Mouse (Mus musculus): Measurements from ENCODE around the gene Enc1. TPM values are rescaled to one million over a fixed set of nuclear protein-coding genes. Genes with fewer than 3 reads are reported as not detected.

The Enc1 gene
- polyA plus RNA-seq, 1 experiment from 2014 or later = 6.3 TPM

GRCm38 (mm10) chr13:97250551-97251380 is 9.9 kb downstream of the Enc1 start:
- H3K9ac ChIP-seq (ENCODE audit: low read depth, low read length) = no peak overlapping the region
- WGBS (ENCODE audit: insufficient replicate concordance) = 82% methylated on average over 20 of the region's 20 CpGs

GRCm38 (mm10) chr13:97251736-97252135 is 10.8 kb downstream of the Enc1 start:
- H3K27ac ChIP-seq (ENCODE audit: low read depth, low read length) = no peak overlapping the region
- peaks cover 2% of the 10 kb centered on the region for H3K36me3 ChIP-seq (ENCODE audit: control insufficient read depth, insufficient read depth, low read length)
- 77% methylated on average over 7 of the region's 7 CpGs for WGBS (ENCODE audit: insufficient replicate concordance)
- no peak overlapping the region for H3K9ac ChIP-seq (ENCODE audit: low read depth, low read length)
- ATAC-seq (replicated peaks; ENCODE audit: insufficient number of reproducible peaks, low FRiP score, low TSS enrichment) = no peak
- H3K4me1 ChIP-seq (ENCODE audit: control insufficient read depth, insufficient read depth, low read length) = peaks cover 27% of the 10 kb centered on the region
- H3K9me3 ChIP-seq (replicated peaks; ENCODE audit: control insufficient read depth, low read length) = no peaks in the 10 kb centered on the region
- no peaks in the 10 kb centered on the region for H3K27me3 ChIP-seq (ENCODE audit: control insufficient read depth, insufficient read depth, low read length)
- no peak overlapping the region for H3K4me2 ChIP-seq
- H3K4me3 ChIP-seq (ENCODE audit: low read depth, low read length) = no peak overlapping the region

More at GRCm38 (mm10) chr13:97250551-97251380, 9.9 kb downstream of the Enc1 start:
- peaks cover 11% of the 10 kb centered on the region for H3K36me3 ChIP-seq (ENCODE audit: control insufficient read depth, insufficient read depth, low read length)
- H3K9me3 ChIP-seq (replicated peaks; ENCODE audit: control insufficient read depth, low read length) = no peaks in the 10 kb centered on the region
- H3K27me3 ChIP-seq (ENCODE audit: control insufficient read depth, insufficient read depth, low read length) = no peaks in the 10 kb centered on the region
- H3K27ac ChIP-seq (ENCODE audit: low read depth, low read length) = no peak overlapping the region
- no peak overlapping the region for H3K4me3 ChIP-seq (ENCODE audit: low read depth, low read length)
- H3K4me2 ChIP-seq = no peak overlapping the region
- ATAC-seq (replicated peaks; ENCODE audit: insufficient number of reproducible peaks, low FRiP score, low TSS enrichment) = no peak
- peaks cover 27% of the 10 kb centered on the region for H3K4me1 ChIP-seq (ENCODE audit: control insufficient read depth, insufficient read depth, low read length)

- no peak overlapping the region for H3K4me3 ChIP-seq (ENCODE audit: low read depth, low read length)
- no peaks in the 10 kb centered on the region for H3K9me3 ChIP-seq (replicated peaks; ENCODE audit: control insufficient read depth, low read length)
- H3K27me3 ChIP-seq (ENCODE audit: control insufficient read depth, insufficient read depth, low read length) = no peaks in the 10 kb centered on the region
- H3K27ac ChIP-seq (ENCODE audit: low read depth, low read length) = no peak overlapping the region
- no peaks in the 10 kb centered on the region; the same call in 1 of the 2 replicates for H3K36me3 ChIP-seq (ENCODE audit: control insufficient read depth, insufficient read depth, low read length)
- no peak overlapping the region for H3K9ac ChIP-seq (ENCODE audit: low read depth, low read length)
- WGBS (ENCODE audit: insufficient replicate concordance) = 73% methylated on average over 7 of the region's 7 CpGs
- peaks cover 27% of the 10 kb centered on the region for H3K4me1 ChIP-seq (ENCODE audit: control insufficient read depth, insufficient read depth, low read length)
- H3K4me2 ChIP-seq = no peak overlapping the region
- no peak for ATAC-seq (replicated peaks; ENCODE audit: insufficient number of reproducible peaks, low FRiP score, low TSS enrichment)
These were observed 11.6 kb downstream of the Enc1 start for GRCm38 (mm10) chr13:97252469-97252868.

- Histone ChIP-seq H3K4me3 (ENCODE audit: low read depth, low read length) (no peak overlapping the region), H3K27me3 (ENCODE audit: control insufficient read depth, insufficient read depth, low read length) (no peaks in the 10 kb centered on the region), H3K4me1 (ENCODE audit: control insufficient read depth, insufficient read depth, low read length) (peaks cover 19% of the 10 kb centered on the region), H3K36me3 (ENCODE audit: control insufficient read depth, insufficient read depth, low read length) (no peaks in the 10 kb centered on the region; the same call in 1 of the 2 replicates), H3K4me2 (no peak overlapping the region), H3K27ac (ENCODE audit: low read depth, low read length) (no peak overlapping the region), H3K9me3 (replicated peaks; ENCODE audit: control insufficient read depth, low read length) (no peaks in the 10 kb centered on the region), H3K9ac (ENCODE audit: low read depth, low read length) (no peak overlapping the region)
- no peak for ATAC-seq (replicated peaks; ENCODE audit: insufficient number of reproducible peaks, low FRiP score, low TSS enrichment)
- 64% methylated on average over 6 of the region's 6 CpGs for WGBS (ENCODE audit: insufficient replicate concordance)
These were observed 12.6 kb downstream of the Enc1 start for GRCm38 (mm10) chr13:97253418-97253981.

- Histone ChIP-seq H3K27me3 (ENCODE audit: control insufficient read depth, insufficient read depth, low read length) (no peaks in the 10 kb centered on the region), H3K4me3 (ENCODE audit: low read depth, low read length) (no peak overlapping the region), H3K4me1 (ENCODE audit: control insufficient read depth, insufficient read depth, low read length) (peaks cover 14% of the 10 kb centered on the region), H3K27ac (ENCODE audit: low read depth, low read length) (no peak overlapping the region), H3K9me3 (replicated peaks; ENCODE audit: control insufficient read depth, low read length) (no peaks in the 10 kb centered on the region), H3K4me2 (no peak overlapping the region), H3K9ac (ENCODE audit: low read depth, low read length) (no peak overlapping the region), H3K36me3 (ENCODE audit: control insufficient read depth, insufficient read depth, low read length) (no peaks in the 10 kb centered on the region; the same call in 1 of the 2 replicates)
- no peak for ATAC-seq (replicated peaks; ENCODE audit: insufficient number of reproducible peaks, low FRiP score, low TSS enrichment)
- 92% methylated on average over 5 of the region's 5 CpGs for WGBS (ENCODE audit: insufficient replicate concordance)
These were observed 13.1 kb downstream of the Enc1 start for GRCm38 (mm10) chr13:97253994-97254393.

- Histone ChIP-seq H3K9me3 (replicated peaks; ENCODE audit: control insufficient read depth, low read length) (no peaks in the 10 kb centered on the region), H3K27me3 (ENCODE audit: control insufficient read depth, insufficient read depth, low read length) (no peaks in the 10 kb centered on the region), H3K36me3 (ENCODE audit: control insufficient read depth, insufficient read depth, low read length) (no peaks in the 10 kb centered on the region; the same call in 1 of the 2 replicates), H3K4me2 (no peak overlapping the region), H3K4me1 (ENCODE audit: control insufficient read depth, insufficient read depth, low read length) (peaks cover 7% of the 10 kb centered on the region; the same call in 1 of the 2 replicates), H3K9ac (ENCODE audit: low read depth, low read length) (no peak overlapping the region), H3K27ac (ENCODE audit: low read depth, low read length) (no peak overlapping the region), H3K4me3 (ENCODE audit: low read depth, low read length) (no peak overlapping the region)
- WGBS (ENCODE audit: insufficient replicate concordance) = 78% methylated on average over 10 of the region's 10 CpGs
- ATAC-seq (replicated peaks; ENCODE audit: insufficient number of reproducible peaks, low FRiP score, low TSS enrichment) = no peak
These were observed 13.8 kb downstream of the Enc1 start for GRCm38 (mm10) chr13:97254564-97255164.

GRCm38 (mm10) chr13:97255976-97256848 is 15.3 kb downstream of the Enc1 start:
- ATAC-seq (replicated peaks; ENCODE audit: insufficient number of reproducible peaks, low FRiP score, low TSS enrichment) = no peak
- H3K4me1 ChIP-seq (ENCODE audit: control insufficient read depth, insufficient read depth, low read length) = peaks cover 3% of the 10 kb centered on the region; the same call in 1 of the 2 replicates
- H3K36me3 ChIP-seq (ENCODE audit: control insufficient read depth, insufficient read depth, low read length) = no peaks in the 10 kb centered on the region; the same call in 1 of the 2 replicates
- H3K4me3 ChIP-seq (ENCODE audit: low read depth, low read length) = no peak overlapping the region
- WGBS (ENCODE audit: insufficient replicate concordance) = 56% methylated on average over 6 of the region's 6 CpGs
- no peak overlapping the region for H3K9ac ChIP-seq (ENCODE audit: low read depth, low read length)
- H3K4me2 ChIP-seq = no peak overlapping the region
- no peak overlapping the region for H3K27ac ChIP-seq (ENCODE audit: low read depth, low read length)
- no peaks in the 10 kb centered on the region for H3K9me3 ChIP-seq (replicated peaks; ENCODE audit: control insufficient read depth, low read length)
- no peaks in the 10 kb centered on the region; the same call in 1 of the 2 replicates for H3K27me3 ChIP-seq (ENCODE audit: control insufficient read depth, insufficient read depth, low read length)

- Histone ChIP-seq H3K4me3 (ENCODE audit: low read depth, low read length) (no peak overlapping the region), H3K4me2 (no peak overlapping the region), H3K9ac (ENCODE audit: low read depth, low read length) (no peak overlapping the region), H3K4me1 (ENCODE audit: control insufficient read depth, insufficient read depth, low read length) (peaks cover 3% of the 10 kb centered on the region; the same call in 1 of the 2 replicates), H3K27ac (ENCODE audit: low read depth, low read length) (no peak overlapping the region), H3K9me3 (replicated peaks; ENCODE audit: control insufficient read depth, low read length) (no peaks in the 10 kb centered on the region), H3K27me3 (ENCODE audit: control insufficient read depth, insufficient read depth, low read length) (no peaks in the 10 kb centered on the region; the same call in 1 of the 2 replicates), H3K36me3 (ENCODE audit: control insufficient read depth, insufficient read depth, low read length) (no peaks in the 10 kb centered on the region; the same call in 1 of the 2 replicates)
- no peak for ATAC-seq (replicated peaks; ENCODE audit: insufficient number of reproducible peaks, low FRiP score, low TSS enrichment)
- WGBS (ENCODE audit: insufficient replicate concordance) = 47% methylated on average over 12 of the region's 12 CpGs
These were observed 16.0 kb downstream of the Enc1 start for GRCm38 (mm10) chr13:97256849-97257379.

All from heart, embryonic 11.5 days (tissue).